Mouse (Mus musculus) layer of hippocampus, adult 6 months (tissue): ENCODE results near the gene Mb21d2. TPM values are rescaled to one million over a fixed set of nuclear protein-coding genes. Genes with fewer than 3 reads are reported as not detected.

ENCODE experiments used
- long read RNA-seq, 2 experiments: library from polyadenylated mRNA; unstranded; transcript quantifications; one replicate each; pipeline ENCODE4 v2.0.0; 2019 to 2020
- polyA plus RNA-seq: library from polyadenylated mRNA; unstranded; fragments of <200 nt; fragmentation: Nextera tagmentation; gene quantifications from 2 replicates; pipeline ENCODE4 v1.2.3, GENCODE M21; 2021

Gene Mb21d2
- 5.1 and 6.0 TPM in 2 replicates for polyA plus RNA-seq
- long read RNA-seq, experiment 1, transcript Mb21d2-201 (2 exons, 3,055 nt): major isoform, 7 of 17 reads
- long read RNA-seq, experiment 1, partial matches to known transcripts: 10 of 17 reads
- long read RNA-seq, experiment 1, other reads (novel, unspliced or antisense): 0 of 17 reads
- long read RNA-seq, experiment 2, transcript Mb21d2-201 (2 exons, 3,055 nt): major isoform, 36 of 43 reads
- long read RNA-seq, experiment 2, partial matches to known transcripts: 7 of 43 reads
- long read RNA-seq, experiment 2, other reads (novel, unspliced or antisense): 0 of 43 reads

GRCm38 (mm10) chr16:28928815-28929685 is at the start of gene Mb21d2:
Mb21d2 (minus strand) TSS chr16:28929673.

Other genes with a start within 250 kb of the Mb21d2 start
- gene Fgf12, start 176.6 kb downstream of the Mb21d2 start, polyA plus RNA-seq: 69.4 and 74.7 TPM in 2 replicates